Mouse (Mus musculus) hindbrain, embryonic 12.5 days (tissue): ENCODE measurements around the gene Nfe2. TPM values are rescaled to one million over a fixed set of nuclear protein-coding genes. Genes with fewer than 3 reads are reported as not detected.
A peak's percentile ranks its signal among the peaks of the same experiment; 100 is the strongest.

Experiments
- ATAC-seq: fragments of 200-750 bp; cut with Nextera tagmentation; 2 replicates; pipeline ENCODE4 v1.8.0; 2017; ENCODE audit warnings: moderate TSS enrichment; ENCODE audit not compliant: low FRiP score
- H3K27ac ChIP-seq: fragments of 300-500 bp; sonication (generic); 2 replicates; pipeline ENCODE4 v1.5.1; 2016; ENCODE audit warnings: mild to moderate bottlenecking
- H3K27me3 ChIP-seq: fragments of 300-500 bp; sonication (generic); 2 replicates; pipeline ENCODE4 v1.6.1; 2016; ENCODE audit warnings: mild to moderate bottlenecking
- H3K36me3 ChIP-seq: fragments of 300-500 bp; sonication (generic); 2 replicates; pipeline ENCODE4 v1.6.1; 2016; ENCODE audit warnings: mild to moderate bottlenecking
- H3K4me1 ChIP-seq: fragments of 300-500 bp; sonication (generic); 2 replicates; pipeline ENCODE4 v1.6.1; 2016
- H3K4me2 ChIP-seq: fragments of 300-500 bp; sonication (generic); replicated peaks from 2 replicates; pipeline ENCODE4 v1.6.1; 2016; ENCODE audit warnings: mild to moderate bottlenecking
- H3K4me3 ChIP-seq: fragments of 300-500 bp; sonication (generic); 2 replicates; pipeline ENCODE4 v1.5.1; 2016; ENCODE audit warnings: mild to moderate bottlenecking
- H3K9ac ChIP-seq: fragments of 300-500 bp; sonication (generic); 2 replicates; pipeline ENCODE4 v1.6.1; 2016; ENCODE audit warnings: mild to moderate bottlenecking, moderate library complexity
- H3K9me3 ChIP-seq: fragments of 300-500 bp; sonication (generic); replicated peaks from 2 replicates; pipeline ENCODE4 v1.6.1; 2016; ENCODE audit warnings: mild to moderate bottlenecking
- WGBS: fragments of 180-500 bp; shearing (Covaris S2); methylation state at CpG from one replicate; pipeline ENCODE4 v1.1.7; 2016; 5-methylcytosine and 5-hydroxymethylcytosine counted together
- polyA plus RNA-seq: library from polyadenylated mRNA; unstranded; fragments of >200 nt; fragmentation: Nextera tagmentation; extraction: Ambion mirVana; gene quantifications from 2 replicates; pipeline ENCODE4 v1.2.1, GENCODE M21; 2016

The Nfe2 gene
- polyA plus RNA-seq, 1 experiment from 2014 or later = 5.4 TPM

GRCm38 (mm10) chr15:103300067-103300471, 41.9 kb upstream of the Nfe2 start:
- H3K36me3 ChIP-seq = 0 out of 2 replicates have a peak, but pooled peaks cover 3% of the 10 kb centered on the region
- no peaks in the 10 kb centered on the region for H3K9me3 ChIP-seq
- peaks cover 97% of the 10 kb centered on the region for H3K4me1 ChIP-seq
- H3K27me3 ChIP-seq = no peaks in the 10 kb centered on the region
- H3K4me3 ChIP-seq = peak overlapping the region; percentile 15
- peak overlapping the region; percentile 47 for H3K4me2 ChIP-seq
- ATAC-seq = peak; percentile 69
- H3K9ac ChIP-seq = peak overlapping the region; percentile 64
- WGBS = 8% methylated on average over 18 of the region's 18 CpGs
- H3K27ac ChIP-seq = peak overlapping the region; percentile 98

GRCm38 (mm10) chr15:103299644-103300043, 41.4 kb upstream of the Nfe2 start:
- H3K27me3 ChIP-seq = no peaks in the 10 kb centered on the region
- no peak for ATAC-seq
- peak overlapping the region; percentile 47 for H3K4me2 ChIP-seq
- peaks cover 95% of the 10 kb centered on the region for H3K4me1 ChIP-seq
- peak overlapping the region; percentile 64 for H3K9ac ChIP-seq
- H3K27ac ChIP-seq = peak overlapping the region; percentile 98
- H3K9me3 ChIP-seq = no peaks in the 10 kb centered on the region
- H3K4me3 ChIP-seq = peak overlapping the region; percentile 15
- 0 out of 2 replicates have a peak, but pooled peaks cover 3% of the 10 kb centered on the region for H3K36me3 ChIP-seq
- 30% methylated on average over 8 of the region's 8 CpGs for WGBS

GRCm38 (mm10) chr15:103298861-103299616, 40.8 kb upstream of the Nfe2 start:
- no peaks in the 10 kb centered on the region for H3K9me3 ChIP-seq
- H3K9ac ChIP-seq = peak overlapping the region; percentile 64
- no peak overlapping the region for H3K4me3 ChIP-seq
- H3K36me3 ChIP-seq = 0 out of 2 replicates have a peak, but pooled peaks cover 3% of the 10 kb centered on the region
- peak overlapping the region; percentile 47 for H3K4me2 ChIP-seq
- H3K4me1 ChIP-seq = peaks cover 89% of the 10 kb centered on the region
- 82% methylated on average over 5 of the region's 5 CpGs for WGBS
- peak overlapping the region; percentile 98 for H3K27ac ChIP-seq
- no peaks in the 10 kb centered on the region for H3K27me3 ChIP-seq
- ATAC-seq = no peak

- WGBS = 53% methylated on average over 3 of the region's 3 CpGs
- peak overlapping the region; percentile 98 for H3K27ac ChIP-seq
- H3K9me3 ChIP-seq = no peaks in the 10 kb centered on the region
- H3K4me2 ChIP-seq = no peak overlapping the region
- no peak overlapping the region for H3K9ac ChIP-seq
- no peak for ATAC-seq
- no peak overlapping the region for H3K4me3 ChIP-seq
- no peaks in the 10 kb centered on the region for H3K27me3 ChIP-seq
- H3K4me1 ChIP-seq = peaks cover 79% of the 10 kb centered on the region
- H3K36me3 ChIP-seq = peaks cover 12% of the 10 kb centered on the region; the same call in 1 of the 2 replicates
Measured at GRCm38 (mm10) chr15:103298026-103298425, 39.8 kb upstream of the Nfe2 start.

GRCm38 (mm10) chr15:103297313-103297712, 39.1 kb upstream of the Nfe2 start:
- Histone ChIP-seq H3K27ac (peak overlapping the region; percentile 98), H3K4me2 (no peak overlapping the region), H3K9me3 (no peaks in the 10 kb centered on the region), H3K4me3 (no peak overlapping the region), H3K4me1 (peaks cover 72% of the 10 kb centered on the region), H3K9ac (no peak overlapping the region), H3K27me3 (no peaks in the 10 kb centered on the region), H3K36me3 (peaks cover 19% of the 10 kb centered on the region)
- WGBS = 47% methylated on average over 6 of the region's 6 CpGs
- no peak for ATAC-seq

DNA sequence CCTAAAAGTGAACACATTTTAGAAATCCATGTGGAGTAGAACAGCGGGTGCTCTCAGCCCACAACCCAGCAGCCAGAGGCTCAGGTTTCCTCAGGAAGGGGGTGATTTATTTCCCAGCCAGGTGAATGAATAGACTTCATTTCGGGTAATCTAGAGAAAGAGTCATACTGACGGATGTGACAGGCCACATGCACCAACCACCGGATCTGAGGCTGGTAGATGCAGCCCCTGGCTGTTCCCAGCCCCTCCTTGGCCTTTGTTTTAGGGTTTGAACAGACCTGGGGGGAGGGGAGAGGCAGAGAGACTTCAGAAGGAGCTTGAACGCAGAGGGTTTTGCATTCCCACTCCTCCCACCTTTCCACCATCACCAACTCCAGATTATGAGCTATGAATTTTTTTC, 37.6 kb upstream of the Nfe2 start:
- ATAC-seq = no peak
- H3K36me3 ChIP-seq = peaks cover 33% of the 10 kb centered on the region
- H3K9ac ChIP-seq = no peak overlapping the region
- H3K27me3 ChIP-seq = no peaks in the 10 kb centered on the region
- 9% methylated on average over 5 of the region's 5 CpGs for WGBS
- H3K4me2 ChIP-seq = no peak overlapping the region
- no peaks in the 10 kb centered on the region for H3K9me3 ChIP-seq
- no peak overlapping the region for H3K4me3 ChIP-seq
- peak overlapping the region; percentile 98 for H3K27ac ChIP-seq
- H3K4me1 ChIP-seq = peaks cover 57% of the 10 kb centered on the region

GRCm38 (mm10) chr15:103294649-103295048, 36.4 kb upstream of the Nfe2 start:
- H3K36me3 ChIP-seq = peaks cover 44% of the 10 kb centered on the region
- H3K4me2 ChIP-seq = no peak overlapping the region
- H3K9ac ChIP-seq = no peak overlapping the region
- H3K27me3 ChIP-seq = no peaks in the 10 kb centered on the region
- no peak for ATAC-seq
- WGBS = 69% methylated on average over 2 of the region's 2 CpGs
- H3K4me3 ChIP-seq = no peak overlapping the region
- no peaks in the 10 kb centered on the region for H3K9me3 ChIP-seq
- peak overlapping the region; percentile 52 for H3K27ac ChIP-seq
- peaks cover 50% of the 10 kb centered on the region for H3K4me1 ChIP-seq

DNA sequence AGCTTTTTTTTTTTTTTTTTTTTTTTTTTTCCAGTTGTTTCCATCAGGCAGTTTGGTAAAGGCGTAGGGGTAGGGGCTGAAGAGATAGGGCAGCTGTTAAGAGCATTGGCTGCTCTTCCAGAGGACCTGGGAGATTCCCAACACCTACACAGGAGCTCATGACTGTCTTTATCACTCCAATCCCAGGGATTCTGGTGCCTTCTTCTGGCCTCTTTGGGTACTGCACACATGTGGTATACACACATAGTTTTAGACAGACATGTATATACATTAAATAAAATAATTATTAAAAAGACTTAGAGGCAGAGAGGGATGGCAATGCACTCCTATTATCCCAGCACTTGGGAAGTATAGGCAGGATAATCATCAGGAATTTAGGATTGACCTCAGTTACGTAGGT, 35.2 kb upstream of the Nfe2 start:
- peaks cover 49% of the 10 kb centered on the region for H3K4me1 ChIP-seq
- H3K4me3 ChIP-seq = no peak overlapping the region
- WGBS = 97% methylated on average over 2 of the region's 2 CpGs
- ATAC-seq = no peak
- no peak overlapping the region for H3K9ac ChIP-seq
- peaks cover 45% of the 10 kb centered on the region for H3K36me3 ChIP-seq
- no peak overlapping the region for H3K4me2 ChIP-seq
- no peaks in the 10 kb centered on the region for H3K9me3 ChIP-seq
- H3K27ac ChIP-seq = no peak overlapping the region
- no peaks in the 10 kb centered on the region for H3K27me3 ChIP-seq

DNA sequence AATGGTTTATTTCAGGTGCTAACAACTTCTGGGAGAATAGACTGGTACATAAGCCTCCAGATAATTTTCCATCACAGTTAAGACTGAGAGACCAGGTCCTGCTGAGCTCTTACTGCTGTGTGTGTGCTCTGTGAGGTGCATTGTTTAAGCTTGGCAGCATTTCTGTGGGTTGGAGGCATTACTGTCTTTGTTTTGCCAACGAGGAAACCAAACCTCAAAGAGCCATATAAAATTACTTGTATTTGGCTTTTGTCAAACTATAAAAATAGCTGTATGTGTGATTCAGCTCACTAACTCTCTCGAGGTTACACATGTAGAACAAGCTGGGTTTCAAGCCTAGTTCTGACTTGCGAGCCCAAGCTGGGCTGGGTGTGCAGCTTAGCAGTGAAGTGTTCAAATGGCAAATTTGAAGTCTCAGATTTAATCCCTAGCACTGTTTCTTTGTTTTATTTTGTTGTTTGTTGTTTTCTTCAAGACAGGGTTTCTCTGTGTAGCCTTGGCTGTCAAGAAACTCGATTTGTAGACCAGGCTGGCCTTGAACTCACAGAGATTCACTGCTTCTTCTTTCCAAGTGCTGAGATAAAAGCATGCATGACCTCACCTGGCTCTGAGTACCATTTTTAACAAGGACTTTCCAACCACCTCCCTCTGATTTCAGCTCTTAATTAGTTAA, 34.6 kb upstream of the Nfe2 start:
- H3K27me3 ChIP-seq = no peaks in the 10 kb centered on the region
- ATAC-seq = no peak
- H3K9me3 ChIP-seq = no peaks in the 10 kb centered on the region
- no peak overlapping the region for H3K9ac ChIP-seq
- peaks cover 48% of the 10 kb centered on the region for H3K4me1 ChIP-seq
- no peak overlapping the region for H3K4me3 ChIP-seq
- H3K36me3 ChIP-seq = peaks cover 45% of the 10 kb centered on the region
- 0 out of 2 replicates have a peak overlapping the region, but pooled peaks have one; percentile 3 for H3K27ac ChIP-seq
- no peak overlapping the region for H3K4me2 ChIP-seq
- WGBS = 89% methylated on average over 4 of the region's 4 CpGs

- Histone ChIP-seq H3K9ac (no peak overlapping the region), H3K27me3 (no peaks in the 10 kb centered on the region), H3K9me3 (no peaks in the 10 kb centered on the region), H3K27ac (peak overlapping the region; percentile 76), H3K4me3 (no peak overlapping the region), H3K36me3 (peaks cover 43% of the 10 kb centered on the region), H3K4me2 (no peak overlapping the region), H3K4me1 (peaks cover 32% of the 10 kb centered on the region)
- ATAC-seq = no peak
- whole genome bisulfite sequencing = 93% methylated on average over 9 of the region's 9 CpGs
Measured at GRCm38 (mm10) chr15:103290843-103291242, 32.6 kb upstream of the Nfe2 start.

GRCm38 (mm10) chr15:103290417-103290816, 32.2 kb upstream of the Nfe2 start:
- Histone ChIP-seq H3K4me1 (peaks cover 32% of the 10 kb centered on the region), H3K9me3 (no peaks in the 10 kb centered on the region), H3K9ac (no peak overlapping the region), H3K4me3 (no peak overlapping the region), H3K4me2 (no peak overlapping the region), H3K27me3 (no peaks in the 10 kb centered on the region), H3K36me3 (peaks cover 43% of the 10 kb centered on the region), H3K27ac (peak overlapping the region; percentile 76)
- 78% methylated on average over 6 of the region's 6 CpGs for WGBS
- ATAC-seq = no peak

- Histone ChIP-seq H3K4me3 (no peak overlapping the region), H3K27ac (peak overlapping the region; percentile 76; the same call in 1 of the 2 replicates), H3K27me3 (no peaks in the 10 kb centered on the region), H3K4me2 (no peak overlapping the region), H3K4me1 (peaks cover 32% of the 10 kb centered on the region), H3K9ac (no peak overlapping the region), H3K36me3 (peaks cover 43% of the 10 kb centered on the region), H3K9me3 (no peaks in the 10 kb centered on the region)
- WGBS = 47% methylated on average over 5 of the region's 5 CpGs
- ATAC-seq = no peak; the same call in 1 of the 2 replicates
Measured at GRCm38 (mm10) chr15:103289600-103289999, 31.4 kb upstream of the Nfe2 start.
